Mouse (Mus musculus) layer of hippocampus, adult 2 months (tissue): Measurements from ENCODE around the gene Kazald1. TPM values are rescaled to one million over a fixed set of nuclear protein-coding genes. Genes with fewer than 3 reads are reported as not detected.

Experiments
- DNase-seq, 2 experiments: peaks; one replicate each; pipeline ENCODE4 v3.0.0; 2022; ENCODE audit warnings: low spot score in 2 of 2
- H3K27ac ChIP-seq: fragments of 200-600 bp; 2 replicates; pipeline ENCODE4 v1.8.1; 2022
- H3K4me3 ChIP-seq: fragments of 200-600 bp; 2 replicates; pipeline ENCODE4 v1.8.1; 2022; ENCODE audit warnings: mild to moderate bottlenecking
- CTCF ChIP-seq: fragments of 200-600 bp; conservative IDR thresholded peaks from 2 replicates; pipeline ENCODE4 v1.8.1; 2022; ENCODE audit warnings: antibody characterized with exemption, mild to moderate bottlenecking, moderate library complexity
- long read RNA-seq, 2 experiments: library from polyadenylated mRNA; stranded (forward); transcript quantifications; one replicate each; pipeline ENCODE4 v2.0.0; 2021; ENCODE audit warnings: borderline mapping rate in 2 of 2
- total RNA-seq, 2 experiments: library from RNA; stranded (reverse); gene quantifications; 2 replicates each; pipeline ENCODE4 v1.2.3; 2021

The Kazald1 gene
- 1 to 10 TPM; 1.4 to 1.9 TPM for total RNA-seq
- long read RNA-seq, experiment 1, partial matches to known transcripts = 1 of 1 reads
- long read RNA-seq, experiment 1, other reads (novel, unspliced or antisense) = 0 of 1 reads
- long read RNA-seq, experiment 2, partial matches to known transcripts = 1 of 1 reads
- long read RNA-seq, experiment 2, other reads (novel, unspliced or antisense) = 0 of 1 reads

DNA sequence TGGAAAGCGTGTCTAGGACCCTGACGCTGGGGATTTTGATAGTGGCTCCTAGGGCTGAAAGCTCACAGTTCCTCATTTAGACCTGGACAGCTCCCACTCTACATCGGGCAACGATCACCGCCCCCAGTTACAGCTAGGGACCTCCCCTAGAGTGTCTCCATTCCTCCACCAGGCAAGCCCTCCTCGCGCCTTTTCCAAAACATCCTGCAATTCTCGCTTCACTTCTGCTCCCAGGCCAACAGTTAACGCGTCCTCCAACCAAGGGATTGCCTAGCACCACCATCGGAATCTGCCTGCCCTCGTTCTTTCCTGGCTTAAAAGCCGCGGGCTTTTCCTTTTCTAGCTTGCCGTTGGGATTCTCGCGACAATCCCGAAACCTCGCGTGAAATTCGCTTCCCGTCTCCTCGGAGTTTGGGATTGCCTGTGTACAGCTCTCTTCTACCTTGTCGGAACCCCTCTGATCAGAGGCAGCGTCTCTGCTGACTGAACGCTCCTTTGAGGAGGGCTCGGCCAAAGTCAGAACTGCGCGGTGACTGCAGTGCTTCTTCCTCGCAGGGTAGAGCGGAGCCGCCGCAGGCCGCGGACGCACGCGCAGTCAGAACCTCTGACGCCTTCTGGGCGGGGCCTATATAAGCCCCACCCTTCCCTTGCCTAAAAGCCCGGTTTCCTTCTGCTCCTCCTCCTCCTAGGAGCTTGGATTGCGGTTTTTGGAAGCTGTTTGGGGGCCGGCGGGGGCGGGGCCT is at the start of gene Kazald1:
Gene Kazald1, plus strand, starts transcription at position 662 of the 743 bp plus-strand sequence.
- H3K4me3 ChIP-seq = peak within 1 kb of the TSS; percentile 93
- peak within 1 kb of the TSS; percentile 100 for H3K27ac ChIP-seq
- DNase-seq = peak; percentile 90 to 93
- no peak for TF ChIP-seq CTCF

DNA sequence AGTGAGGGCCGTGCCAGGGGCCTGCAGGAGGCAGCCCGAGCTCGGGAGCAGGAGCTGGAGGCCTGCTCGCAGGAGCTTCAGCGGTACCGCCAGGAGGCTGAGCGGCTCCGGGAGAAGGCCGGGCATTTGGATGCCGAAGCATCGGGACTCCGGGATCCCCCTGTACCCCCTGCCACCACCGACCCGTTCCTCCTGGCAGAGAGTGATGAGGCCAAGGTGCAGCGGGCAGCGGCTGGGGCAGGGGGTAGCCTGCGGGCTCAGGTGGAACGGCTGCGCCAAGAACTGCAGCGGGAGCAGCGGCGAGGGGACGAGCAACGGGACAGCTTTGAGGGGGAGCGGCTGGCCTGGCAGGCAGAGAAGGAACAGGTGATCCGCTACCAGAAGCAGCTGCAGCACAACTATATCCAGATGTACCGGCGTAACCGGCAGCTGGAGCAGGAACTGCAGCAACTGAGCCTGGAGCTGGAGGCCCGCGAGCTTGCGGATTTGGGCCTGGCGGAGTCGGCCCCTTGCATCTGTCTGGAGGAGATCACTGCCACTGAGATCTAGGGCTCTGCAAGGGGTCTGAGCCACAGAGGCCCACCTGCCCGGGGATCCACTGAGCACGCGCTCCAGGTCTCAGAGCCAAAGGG is 49.0 kb upstream of the Kazald1 start:
- DNase-seq = no peak
- Histone ChIP-seq H3K27ac (peak overlapping the region; percentile 82; the same call in 1 of the 2 replicates), H3K4me3 (no peak overlapping the region)
- TF ChIP-seq CTCF = no peak

DNA sequence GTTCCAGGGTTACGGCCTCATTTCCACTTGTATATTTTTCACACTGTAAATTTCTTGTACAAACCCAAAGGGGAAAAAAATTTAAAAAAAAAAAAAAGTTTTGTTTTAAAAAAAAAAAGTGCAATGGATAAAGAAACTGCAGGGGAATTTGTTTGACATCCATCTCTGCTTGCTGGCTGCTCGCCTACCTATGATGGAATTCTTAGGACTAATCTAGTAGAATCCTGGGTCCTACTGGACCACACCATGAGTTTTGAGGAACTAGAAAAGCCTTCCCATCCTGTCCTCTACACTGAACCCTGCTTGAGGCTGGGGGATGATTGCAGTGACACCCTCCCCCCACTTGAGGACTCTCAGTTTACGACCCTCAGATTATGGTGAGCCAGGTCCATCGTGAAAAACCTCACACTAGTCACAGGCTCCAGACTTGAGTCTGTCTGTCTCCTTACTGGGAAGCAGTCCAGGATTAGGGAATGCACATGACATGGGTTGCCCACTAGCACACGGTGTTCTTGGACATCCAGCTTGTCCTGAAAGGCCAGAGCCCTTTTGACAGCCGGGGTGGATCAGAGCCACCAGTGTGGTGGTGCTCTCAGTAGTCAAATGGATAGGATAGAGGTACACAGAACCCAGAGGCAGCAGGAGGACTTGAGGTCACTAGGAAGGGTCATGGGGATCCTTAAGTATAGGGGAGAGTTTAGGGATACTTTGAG is 47.9 kb upstream of the Kazald1 start:
- H3K27ac ChIP-seq = peak overlapping the region; percentile 82
- TF ChIP-seq CTCF = no peak
- DNase-seq = no peak
- no peak overlapping the region for H3K4me3 ChIP-seq

DNA sequence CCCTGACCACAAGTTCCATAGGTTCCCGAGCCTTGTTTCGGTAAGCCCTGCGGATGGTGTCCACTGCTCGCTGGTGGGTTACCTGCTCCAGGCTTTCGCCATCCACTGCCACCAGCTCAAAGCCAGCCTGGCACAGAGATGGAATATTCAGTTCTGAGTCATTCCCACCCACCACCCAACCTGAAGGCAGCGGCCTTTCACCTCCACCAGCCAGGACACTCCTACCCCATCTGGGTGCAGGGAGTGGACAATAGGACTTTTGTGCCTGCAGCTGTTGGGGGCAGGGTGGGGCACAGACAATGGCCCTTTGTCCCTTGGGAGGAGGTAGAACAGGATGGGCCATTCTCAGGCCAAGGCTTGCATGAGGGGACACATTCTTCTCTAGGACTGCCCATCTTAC is 47.2 kb upstream of the Kazald1 start:
- peak overlapping the region; percentile 82 for H3K27ac ChIP-seq
- no peak overlapping the region for H3K4me3 ChIP-seq
- no peak for DNase-seq
- no peak for TF ChIP-seq CTCF

DNA sequence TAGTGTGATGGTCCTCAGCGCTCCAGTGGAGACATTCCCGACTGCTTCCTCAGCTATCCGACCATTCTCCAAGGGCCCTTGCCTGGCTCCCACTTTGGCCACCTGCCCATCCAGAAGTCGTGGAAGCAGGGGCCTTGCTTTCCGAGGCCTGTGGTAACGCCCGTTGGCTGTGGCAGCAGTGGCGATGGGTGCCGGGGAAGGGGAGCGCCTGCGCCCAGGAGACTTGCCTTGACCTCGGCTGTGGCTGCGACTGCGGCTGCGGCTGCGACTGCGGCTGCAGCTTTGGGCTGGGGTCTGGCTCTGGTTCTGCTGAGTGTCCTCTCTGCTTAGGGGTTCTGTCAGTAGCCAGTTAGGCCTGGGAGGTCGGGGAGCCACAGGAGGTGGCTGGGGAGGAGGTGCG is 46.3 kb upstream of the Kazald1 start:
- no peak for TF ChIP-seq CTCF
- Histone ChIP-seq H3K4me3 (no peak overlapping the region), H3K27ac (peak overlapping the region; percentile 82; the same call in 1 of the 2 replicates)
- no peak for DNase-seq

DNA sequence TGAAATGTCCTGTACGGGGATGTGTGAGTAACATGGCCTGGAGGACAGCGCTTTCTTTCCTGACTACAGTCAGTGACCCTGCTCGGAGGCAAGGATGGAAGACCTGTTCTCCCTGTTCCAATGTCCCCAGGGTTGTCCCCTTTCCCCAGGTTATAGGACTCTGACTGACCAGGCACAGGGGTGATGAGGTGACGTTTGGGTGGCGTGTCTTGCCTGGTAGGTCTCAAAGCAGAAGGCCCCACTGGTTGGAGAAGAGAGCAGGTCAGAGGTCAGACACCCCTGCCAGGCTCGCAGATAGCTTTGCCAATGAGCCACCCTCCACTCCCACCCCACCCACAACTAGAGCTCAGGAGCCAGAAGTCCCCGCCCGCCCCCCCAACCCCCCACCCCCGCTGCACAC is 45.5 kb upstream of the Kazald1 start:
- no peak for DNase-seq
- no peak for TF ChIP-seq CTCF
- H3K4me3 ChIP-seq = no peak overlapping the region
- peak overlapping the region; percentile 82; the same call in 1 of the 2 replicates for H3K27ac ChIP-seq

DNA sequence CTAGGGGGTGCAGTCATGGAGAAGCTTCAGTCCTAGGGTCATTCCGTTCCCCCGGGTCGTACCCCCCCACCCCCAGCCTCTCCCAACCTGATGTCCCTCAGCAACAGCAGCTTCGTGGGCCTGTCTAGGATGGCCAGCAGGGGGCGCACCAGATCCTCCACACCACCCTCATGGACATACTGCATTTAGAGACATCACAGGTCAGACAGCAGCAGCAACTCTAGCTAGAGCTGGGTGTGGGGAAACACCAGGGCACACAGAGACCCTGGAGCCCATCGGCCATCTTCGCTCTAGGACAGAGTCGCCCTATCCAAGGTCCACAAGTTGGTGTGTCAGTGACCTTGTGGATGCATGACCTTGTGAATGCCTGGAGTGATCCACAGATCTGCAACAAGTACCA is 44.9 kb upstream of the Kazald1 start:
- H3K4me3 ChIP-seq = no peak overlapping the region
- H3K27ac ChIP-seq = peak overlapping the region; percentile 68
- DNase-seq = peak in 1 of 2 experiments; percentile 64
- TF ChIP-seq CTCF = peak; percentile 78

DNA sequence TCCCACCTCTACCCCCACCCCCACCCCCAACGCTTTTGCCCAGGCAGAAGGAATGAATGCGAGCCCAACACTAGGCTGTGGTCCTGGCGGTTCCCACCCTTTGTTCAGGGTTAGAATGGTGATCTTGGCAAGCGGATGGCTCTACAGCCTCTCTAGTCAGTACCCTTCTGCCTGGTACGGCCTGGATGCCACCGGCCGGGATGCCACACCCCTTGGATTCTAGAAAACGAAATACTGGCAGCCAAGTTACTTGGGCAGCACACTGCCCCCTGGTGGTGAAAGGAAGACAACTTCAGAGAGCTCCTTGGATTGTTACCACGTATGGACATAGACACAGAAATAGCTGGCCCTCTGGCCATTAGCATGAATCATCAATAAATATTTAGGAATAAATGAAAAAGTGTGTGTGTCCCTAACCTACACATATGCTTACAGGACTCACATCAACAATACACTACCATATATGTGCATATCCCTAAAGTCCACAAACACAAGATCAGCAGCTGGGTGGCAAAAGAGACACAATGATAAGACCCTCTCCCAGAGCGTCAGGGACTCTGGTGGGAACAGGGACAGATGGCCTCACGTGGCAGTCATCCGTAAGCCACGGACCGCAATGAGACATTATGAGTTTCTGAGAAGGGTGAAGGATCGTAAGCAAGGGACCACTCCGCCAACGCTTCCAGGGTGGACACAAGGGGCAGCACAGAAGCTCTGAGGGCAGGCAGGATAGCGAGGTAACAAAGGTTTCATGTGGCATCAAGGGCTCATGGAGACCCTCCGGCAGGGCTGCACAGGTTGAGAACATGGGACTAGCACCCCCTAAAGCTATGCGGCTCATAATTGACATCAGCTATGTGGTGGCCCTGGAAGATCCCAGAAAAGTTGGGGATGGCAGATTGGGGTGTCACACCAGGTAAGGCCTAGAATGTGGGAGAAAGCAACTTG is 44.0 kb upstream of the Kazald1 start:
- TF ChIP-seq CTCF = peak; percentile 86
- peak; percentile 79 to 82 for DNase-seq
- Histone ChIP-seq H3K27ac (peak overlapping the region; percentile 68), H3K4me3 (peak overlapping the region; percentile 45)

DNA sequence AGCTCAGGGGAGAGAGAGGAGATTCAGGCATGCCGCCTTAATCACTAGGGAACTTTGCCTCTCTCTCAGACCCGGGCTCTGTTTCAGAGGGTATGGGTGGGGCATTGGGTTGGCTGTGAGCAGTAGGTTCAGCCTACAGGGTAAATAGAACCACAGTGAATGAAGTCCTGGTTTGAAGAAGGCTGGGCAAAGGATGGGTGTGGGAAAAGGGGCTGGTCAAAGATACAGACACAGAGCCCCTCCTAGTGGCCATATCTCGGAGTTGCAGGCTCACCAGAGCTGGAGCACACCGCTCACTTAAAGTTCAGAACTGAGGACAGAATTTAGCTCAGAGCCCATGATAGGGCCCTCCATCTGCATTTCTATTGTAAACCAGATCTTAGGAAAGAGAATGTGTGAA is 43.3 kb upstream of the Kazald1 start:
- peak; percentile 93 for TF ChIP-seq CTCF
- peak; percentile 74 to 81 for DNase-seq
- H3K27ac ChIP-seq = peak overlapping the region; percentile 58; the same call in 1 of the 2 replicates
- no peak overlapping the region for H3K4me3 ChIP-seq

DNA sequence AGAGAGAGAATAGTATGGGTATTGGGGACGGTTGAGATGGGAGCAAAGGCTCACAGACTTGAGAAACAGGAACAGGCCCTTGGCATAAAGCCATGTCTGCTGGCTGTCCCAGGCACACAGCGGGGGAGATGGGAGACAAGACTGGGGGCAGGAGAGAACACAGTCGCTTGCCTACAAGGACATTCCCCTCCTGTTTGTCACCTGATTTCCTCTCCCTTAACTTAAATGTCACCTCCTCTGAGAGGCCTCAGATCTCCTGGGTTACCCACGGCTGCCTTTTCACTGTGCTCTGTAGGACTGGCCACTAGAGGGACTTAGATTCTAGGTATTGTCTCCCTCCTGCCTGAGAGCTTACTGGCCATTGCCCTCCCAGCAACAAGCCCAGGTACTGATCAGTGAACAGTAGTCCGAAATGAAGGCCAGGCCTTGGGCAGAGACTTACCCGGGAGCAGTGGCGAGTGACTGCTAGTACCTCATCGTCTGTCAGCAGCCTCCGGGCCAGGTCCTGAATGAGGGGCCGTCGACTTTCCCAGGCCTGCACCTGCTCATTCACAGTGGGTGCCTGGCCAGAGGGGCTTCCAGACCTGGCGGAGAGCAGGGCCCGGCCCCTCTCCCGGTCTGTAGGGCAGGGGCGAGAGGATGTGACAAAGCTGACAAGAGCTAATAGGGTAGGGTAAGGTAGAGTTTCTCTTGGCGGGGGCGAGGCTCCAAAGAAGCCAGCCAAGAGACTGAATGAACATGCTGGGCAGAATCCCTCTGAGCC is 42.3 kb upstream of the Kazald1 start:
- Histone ChIP-seq H3K4me3 (no peak overlapping the region), H3K27ac (no peak overlapping the region)
- TF ChIP-seq CTCF = peak; percentile 66
- no peak for DNase-seq

DNA sequence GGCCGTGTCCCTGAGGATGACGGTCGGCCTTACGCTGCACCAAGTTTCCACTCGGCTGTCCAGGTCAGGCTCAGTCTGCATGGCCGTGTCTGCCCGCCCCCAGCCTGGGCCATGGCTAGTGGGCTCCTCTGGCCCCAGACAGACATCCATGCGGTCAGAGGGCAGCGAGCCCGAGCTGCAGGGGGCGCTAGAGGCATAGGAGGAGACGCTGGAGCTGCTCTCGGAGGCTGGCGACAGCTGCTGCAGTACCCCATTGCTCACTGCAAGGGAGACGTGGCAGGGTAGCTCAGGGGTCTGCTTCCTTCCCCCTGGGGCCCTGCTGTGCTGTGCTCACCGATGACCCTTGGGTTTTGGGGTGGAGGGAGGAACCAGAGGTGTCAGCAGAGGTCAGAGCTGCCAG is 38.2 kb upstream of the Kazald1 start:
- Histone ChIP-seq H3K4me3 (no peak overlapping the region), H3K27ac (no peak overlapping the region)
- TF ChIP-seq CTCF = peak; percentile 72
- DNase-seq = no peak
